Mouse (Mus musculus) T-helper 1 cell (primary cell): ENCODE results near the gene Pald1.

ENCODE experiments used
- in situ Hi-C: fragments of 300-600 bp; cut with MboI, MseI; formaldehyde crosslinking; loops from one replicate; pipeline ENCODE4 v1.15.1; 2025; ENCODE audit warnings: high pct_unique_total_duplicates

Gene Pald1

DNA sequence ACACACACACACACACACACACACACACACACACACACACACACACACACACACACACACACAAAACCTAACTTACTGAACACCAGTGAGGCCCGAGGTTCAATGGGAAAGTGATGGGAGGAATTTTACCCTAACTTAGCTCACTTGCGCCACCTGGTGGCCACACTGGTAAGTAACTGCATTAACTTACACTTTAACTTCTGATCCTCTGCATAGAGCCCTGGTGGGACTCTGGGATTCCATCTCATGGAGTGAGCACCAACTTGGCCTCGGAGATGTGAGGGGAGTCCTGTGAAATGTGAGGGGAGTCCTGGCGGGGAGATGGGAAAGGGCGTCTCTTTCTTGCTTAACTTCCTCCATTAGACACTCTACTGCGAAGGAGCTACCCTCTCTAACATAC, 47.2 kb downstream of the Pald1 start:
- in situ Hi-C loops = loop anchor here (5.0 kb wide), 1 partner anchor 59 kb away; no protein-coding TSS in a partner anchor

DNA sequence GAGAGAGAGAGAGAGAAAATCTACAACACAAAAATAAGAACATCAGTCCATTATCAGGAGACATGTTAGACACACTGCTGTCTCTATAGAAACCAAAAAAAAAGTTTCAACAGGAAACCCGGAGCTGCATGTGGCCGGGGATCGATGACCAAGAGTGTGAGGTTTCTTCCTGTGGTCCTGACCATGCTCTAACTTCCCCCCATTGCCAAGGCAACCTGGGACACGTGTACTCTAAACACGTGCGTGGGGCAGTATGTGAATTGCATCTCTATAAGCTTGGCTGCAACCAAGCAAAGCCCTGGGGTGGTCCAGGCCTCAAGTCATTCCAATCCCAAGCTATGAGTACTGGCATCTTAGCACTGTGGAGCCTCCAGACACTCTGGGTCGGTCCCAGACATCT, 48.8 kb downstream of the Pald1 start:
- in situ Hi-C loops = loop anchor here (5.0 kb wide), 1 partner anchor 137 kb away; no protein-coding TSS in a partner anchor

DNA sequence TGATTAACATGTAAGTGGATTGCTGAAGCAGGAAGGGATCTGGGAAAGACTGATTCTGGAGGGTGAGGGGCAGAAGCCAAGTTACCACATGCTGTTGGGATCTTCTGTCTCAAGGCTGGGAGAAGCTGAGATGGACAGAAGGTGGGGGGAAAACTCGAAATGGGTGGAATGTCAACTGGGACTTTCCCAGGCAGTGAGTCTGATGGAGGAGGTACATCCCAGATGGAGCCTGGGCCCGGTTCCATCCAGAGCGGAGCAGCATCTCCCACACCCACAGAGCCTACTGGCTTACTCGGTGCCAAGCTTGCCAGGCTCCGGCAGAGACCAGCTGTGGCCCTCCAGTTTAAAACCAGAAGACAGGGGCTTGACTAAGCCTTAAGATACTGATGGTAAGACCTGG, 52.3 kb downstream of the Pald1 start:
- in situ Hi-C loops = loop anchor here (5.0 kb wide), 1 partner anchor 134 kb away; no protein-coding TSS in a partner anchor

DNA sequence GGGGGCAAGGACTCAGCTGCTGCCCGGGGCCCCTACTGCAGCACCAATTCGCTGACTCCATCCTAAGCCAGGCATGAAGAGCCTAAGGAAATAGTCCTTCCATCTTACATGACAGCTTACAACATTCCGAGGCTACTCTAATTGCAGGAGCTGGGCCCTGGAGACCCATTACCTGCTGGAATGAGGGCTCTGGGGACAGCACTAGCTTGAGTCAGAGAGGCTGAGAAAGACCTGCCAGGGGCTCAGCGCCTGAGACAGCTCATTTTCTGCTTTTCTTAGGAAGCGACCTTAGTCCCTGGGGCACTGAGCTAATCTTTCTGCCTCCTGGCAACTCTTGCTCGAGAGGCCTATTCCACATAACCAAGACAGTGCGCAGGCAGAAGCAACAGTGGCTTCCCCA, 54.4 kb downstream of the Pald1 start:
- in situ Hi-C loops = no loop called here

DNA sequence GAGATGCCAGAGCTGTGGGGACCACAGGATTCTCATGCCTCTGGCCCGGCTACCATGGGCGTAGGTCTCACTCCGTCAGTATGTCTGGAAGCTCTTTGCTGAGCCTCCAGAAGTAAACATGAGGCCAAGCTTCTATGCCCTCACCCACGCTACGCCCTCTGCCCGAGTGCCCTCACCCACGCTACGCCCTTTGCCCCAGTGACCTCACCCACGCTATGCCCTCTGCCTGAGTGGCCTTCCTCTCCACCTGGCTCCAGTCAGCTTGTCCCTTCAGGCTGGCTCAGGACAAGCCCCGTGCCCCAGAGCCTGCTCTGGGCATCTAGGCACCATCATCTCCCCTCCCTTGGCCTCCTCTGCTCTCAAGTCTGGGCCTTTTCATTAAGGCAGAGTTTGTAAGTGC, 55.8 kb downstream of the Pald1 start:
- in situ Hi-C loops = no loop called here

DNA sequence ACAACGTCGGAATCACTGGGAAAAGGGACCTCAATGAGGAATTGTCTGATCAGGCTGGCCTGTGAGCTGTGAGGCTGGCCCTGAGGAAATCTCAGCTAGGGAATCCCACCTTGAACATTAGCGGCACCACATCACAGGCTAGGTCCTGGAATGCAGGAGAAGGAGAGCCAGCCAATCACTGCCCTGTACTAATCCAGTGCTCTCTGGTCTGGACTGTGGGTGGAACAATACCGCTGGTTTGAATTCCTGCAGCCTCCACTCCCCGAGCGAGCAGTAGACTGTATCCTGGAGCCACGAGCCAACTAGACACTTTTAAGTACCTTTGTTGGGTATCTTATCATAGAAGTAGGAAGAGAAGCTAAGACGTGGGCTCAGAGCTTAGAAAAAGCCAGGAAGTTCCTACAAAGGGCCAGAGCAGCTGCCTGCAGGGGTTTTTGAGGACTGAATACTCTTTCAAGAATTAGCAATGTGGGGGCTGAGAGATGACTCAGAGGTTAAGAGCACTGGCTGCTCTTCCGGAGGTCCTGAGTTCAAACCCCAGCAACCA, 57.5 kb downstream of the Pald1 start:
- in situ Hi-C loops = no loop called here

DNA sequence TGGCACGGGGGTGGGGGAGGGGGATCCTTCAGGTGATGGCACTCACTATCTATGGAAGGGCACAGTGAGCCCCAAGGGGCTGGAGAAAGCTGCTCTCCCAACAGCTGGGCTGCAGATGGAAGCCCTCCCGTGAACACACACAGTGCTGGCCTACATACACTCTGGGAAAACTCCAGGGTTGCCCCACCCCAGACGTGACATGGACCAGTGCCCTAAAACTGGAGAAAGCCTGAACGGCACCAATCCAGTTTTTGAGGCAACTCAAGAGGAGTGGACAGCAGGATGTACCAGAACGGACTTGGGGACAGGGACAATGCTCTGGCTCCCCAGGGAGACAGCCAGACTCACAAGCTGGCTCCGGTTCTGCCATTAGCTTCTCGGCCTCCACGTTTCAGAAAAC, 58.6 kb downstream of the Pald1 start:
- in situ Hi-C loops = no loop called here

DNA sequence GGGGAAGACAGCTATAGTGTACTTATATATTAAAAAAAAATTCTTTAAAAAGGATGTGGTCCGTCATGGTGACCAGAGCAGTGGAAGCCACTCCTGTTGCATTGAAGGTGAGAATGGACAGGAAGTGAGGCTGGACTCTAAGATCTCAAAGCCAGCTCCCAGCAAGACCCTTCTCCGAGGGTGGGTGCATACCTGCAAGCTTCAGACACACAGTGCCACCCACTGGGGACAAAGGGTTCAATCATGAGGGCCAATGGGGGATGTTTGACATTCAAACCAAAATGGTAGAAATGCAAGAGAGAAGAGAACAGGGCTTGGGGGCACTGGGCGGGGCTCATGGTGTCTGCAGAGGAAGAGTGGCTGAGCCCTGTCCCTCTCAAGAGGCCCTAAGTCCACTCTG, 64.8 kb downstream of the Pald1 start:
- in situ Hi-C loops = no loop called here

DNA sequence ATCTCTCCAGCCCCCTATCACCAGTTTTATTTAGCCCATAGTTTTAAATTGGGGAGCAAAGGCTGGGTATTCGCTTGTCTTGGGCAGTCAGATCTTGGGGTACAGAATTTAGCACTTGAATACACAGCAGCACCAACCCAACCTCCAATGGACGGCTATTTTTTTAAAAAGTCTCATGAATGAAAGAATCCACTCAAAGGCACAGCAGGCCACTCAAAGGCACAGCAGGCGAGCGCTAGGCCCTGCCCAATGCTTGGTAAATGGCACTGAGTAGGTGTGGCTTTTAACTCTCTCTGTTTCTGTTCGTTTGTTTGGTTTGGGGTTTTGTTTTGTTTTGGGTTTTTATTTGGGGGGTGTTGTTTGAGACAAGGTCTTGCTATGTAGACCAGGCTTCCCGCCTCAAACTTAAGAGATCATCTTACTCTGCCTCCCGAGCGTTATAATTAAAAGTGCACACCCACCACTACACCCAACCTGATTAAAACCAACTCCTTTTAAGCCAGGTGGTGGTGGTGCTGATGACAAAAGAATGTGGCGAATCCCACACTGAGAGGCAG, 67.9 kb downstream of the Pald1 start:
- in situ Hi-C loops = no loop called here

DNA sequence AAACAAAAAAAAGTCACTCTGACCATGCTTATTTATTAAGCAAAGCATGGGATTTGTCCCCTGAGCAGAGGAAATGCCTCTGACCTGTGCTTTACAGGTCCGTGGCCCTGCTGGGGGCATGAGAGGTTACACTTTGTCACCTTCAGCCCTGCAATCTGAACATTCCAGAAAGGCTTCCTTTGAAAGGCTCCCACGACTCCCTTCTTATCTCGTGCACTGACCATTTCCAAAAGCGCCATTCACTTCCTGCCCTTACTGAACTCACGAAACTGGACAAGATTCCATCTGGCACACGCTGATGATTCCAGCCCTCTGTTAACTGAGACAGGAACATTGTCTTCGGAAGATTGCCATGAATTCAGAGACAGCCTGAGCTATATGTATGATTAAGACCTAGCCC, 69.6 kb downstream of the Pald1 start:
- in situ Hi-C loops = no loop called here

DNA sequence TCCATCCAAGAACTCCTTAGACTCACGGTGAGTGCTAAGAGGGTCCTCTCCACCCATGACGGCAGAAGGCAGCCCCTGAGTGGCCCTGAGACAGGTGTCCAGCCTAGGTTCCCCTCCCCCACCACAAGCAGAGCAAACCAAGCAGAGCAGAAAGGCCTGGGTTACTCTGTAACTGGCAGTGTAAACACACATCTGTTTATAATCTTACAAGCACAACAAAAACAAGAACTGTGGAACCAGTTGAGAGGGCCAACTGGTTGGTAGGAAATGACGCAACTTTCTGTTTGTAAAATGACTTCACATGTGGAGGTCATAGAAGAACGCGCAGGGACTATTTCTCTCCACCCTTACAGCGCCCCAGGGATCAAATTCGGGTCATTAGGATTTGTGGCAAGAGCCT, 70.6 kb downstream of the Pald1 start:
- in situ Hi-C loops = no loop called here

DNA sequence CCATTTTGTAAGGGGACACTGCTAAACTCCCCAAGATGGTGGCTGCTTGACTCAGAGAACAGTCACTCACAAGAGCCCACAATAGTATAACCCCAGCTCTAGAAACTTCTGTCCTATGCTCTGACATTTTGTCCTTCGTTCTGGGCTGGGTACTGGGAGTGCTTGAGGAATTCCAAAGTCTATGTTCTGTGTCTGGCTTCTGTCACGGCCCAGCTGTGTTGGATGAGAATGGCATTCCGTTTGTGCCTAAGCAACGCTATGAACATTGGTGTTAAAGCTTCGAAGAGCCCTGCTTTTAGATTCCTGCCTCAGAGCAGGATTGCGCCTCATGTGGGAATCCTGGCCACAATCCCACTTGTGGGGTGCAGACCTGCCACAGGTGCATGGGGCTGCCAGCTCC, 71.2 kb downstream of the Pald1 start:
- in situ Hi-C loops = no loop called here

DNA sequence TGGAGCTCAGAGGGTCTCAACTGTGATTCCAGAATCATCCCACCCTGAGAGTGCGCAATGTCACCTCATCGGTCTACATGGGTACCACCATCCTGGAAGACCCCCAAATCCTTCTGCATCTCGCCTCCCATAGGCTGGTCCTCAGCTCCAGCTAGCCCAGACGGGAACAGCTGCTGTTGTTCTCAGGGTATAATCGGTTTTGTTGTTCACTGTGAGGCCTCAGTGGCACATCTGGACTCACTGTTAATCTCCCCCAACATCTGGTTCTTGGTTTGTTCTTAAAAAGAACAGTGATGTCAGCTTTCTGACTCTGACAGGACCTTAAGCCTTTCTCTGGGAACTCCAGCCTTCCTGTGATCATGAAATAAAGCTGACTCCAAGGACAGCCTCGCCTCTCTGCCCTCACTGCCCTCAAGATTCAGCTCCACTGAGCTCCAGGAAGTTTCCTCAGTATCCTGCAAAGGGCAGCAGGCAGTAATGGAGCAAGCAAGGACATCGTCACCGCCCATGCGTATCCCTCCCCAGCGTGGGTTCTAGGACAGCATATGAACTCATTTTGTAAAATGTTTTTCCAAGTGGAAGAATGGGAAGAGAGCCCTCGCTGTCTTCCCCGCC, 74.5 kb downstream of the Pald1 start:
- in situ Hi-C loops = no loop called here

DNA sequence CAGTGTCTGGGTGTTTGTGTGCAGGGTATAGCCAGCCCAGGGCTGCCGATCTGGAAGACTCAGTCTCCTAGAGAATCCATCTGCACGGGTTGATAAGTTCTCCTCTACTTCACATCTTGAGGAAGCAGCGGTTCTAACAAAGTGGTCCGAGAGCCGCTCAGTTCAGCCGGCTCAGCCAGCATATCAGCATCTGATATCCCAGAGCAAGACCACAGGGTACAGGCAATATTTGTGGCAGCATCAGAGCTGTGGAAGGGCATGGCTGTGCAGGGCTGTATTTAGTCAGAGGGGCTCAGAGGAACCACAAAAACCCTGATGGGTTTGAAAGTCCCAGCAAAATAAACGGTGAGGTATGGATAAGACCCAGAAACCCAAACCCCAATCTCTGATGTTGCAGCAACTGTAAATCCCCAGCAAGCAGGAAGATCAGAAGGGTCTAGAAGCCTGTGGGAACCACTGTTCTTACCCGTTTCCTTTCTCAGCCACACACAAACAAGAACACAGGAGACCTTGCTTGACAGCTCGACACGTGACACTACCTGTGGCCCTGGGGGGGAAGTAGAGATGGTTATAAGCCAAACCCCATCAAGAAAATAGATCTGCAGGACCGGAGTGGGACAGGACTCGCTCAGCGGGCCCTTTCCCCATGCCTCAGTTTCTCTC, 77.3 kb downstream of the Pald1 start:
- in situ Hi-C loops = no loop called here

DNA sequence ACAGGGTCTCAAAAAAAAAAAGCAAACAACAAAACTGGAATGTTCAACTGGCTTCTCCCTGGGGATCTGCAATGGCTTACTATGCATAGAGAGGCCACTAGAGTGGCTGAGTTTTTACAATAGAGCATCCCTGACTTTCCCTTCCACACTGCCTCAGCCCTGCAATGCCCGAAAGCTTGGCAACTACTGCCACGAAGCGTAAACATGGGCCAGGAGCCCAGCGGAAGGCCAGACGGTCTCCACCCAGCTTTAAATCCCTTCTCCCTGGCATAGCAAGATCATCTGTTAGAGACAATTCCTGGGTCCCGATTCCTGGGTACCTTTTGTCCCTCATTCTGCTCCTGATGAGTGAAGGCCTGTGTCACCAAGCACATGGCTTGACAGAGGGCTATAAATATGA, 79.3 kb downstream of the Pald1 start:
- in situ Hi-C loops = no loop called here

DNA sequence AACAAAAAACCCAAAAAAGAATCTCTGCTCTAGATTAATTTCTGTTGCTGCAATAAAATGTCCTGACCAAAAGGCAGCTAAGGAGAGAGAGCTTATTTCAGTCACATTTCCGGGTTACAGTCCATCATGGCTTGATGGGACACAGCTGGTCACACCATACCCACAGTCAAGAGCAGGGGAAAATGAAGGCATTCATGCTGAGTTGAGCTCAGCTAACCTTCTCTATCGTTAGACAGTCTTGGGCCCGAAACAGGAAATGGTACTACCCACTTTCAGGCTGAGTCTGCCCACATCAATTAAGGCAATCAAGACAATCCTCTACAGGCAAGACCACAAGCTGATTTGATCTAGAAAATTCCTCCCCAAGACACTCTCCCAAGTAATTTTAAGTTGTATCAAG, 82.3 kb downstream of the Pald1 start:
- in situ Hi-C loops = no loop called here

DNA sequence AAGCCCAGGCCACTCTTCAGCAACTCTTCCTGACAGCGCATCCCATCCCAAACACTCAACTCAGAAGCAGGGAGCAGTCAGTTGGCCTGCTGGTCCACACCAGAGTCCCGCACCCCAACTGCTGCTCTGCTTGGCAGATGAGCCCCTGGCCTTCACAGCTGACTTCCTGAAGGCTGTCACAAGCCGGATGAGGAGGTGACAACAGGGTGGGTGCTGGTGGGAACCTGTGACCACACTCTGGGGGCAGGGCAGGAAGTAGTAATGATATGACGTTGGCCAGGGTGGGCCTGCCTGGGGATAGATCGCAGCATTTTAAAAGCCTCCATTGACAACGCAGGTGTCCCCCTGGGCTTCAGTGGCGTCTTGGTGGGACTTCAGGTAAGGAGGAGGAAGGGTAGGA, 85.9 kb downstream of the Pald1 start, which contains the start of gene Prf1:
TSS of gene Prf1 (plus strand) at position 357 of the 400 bp plus-strand sequence.
- in situ Hi-C loops = no loop called here

DNA sequence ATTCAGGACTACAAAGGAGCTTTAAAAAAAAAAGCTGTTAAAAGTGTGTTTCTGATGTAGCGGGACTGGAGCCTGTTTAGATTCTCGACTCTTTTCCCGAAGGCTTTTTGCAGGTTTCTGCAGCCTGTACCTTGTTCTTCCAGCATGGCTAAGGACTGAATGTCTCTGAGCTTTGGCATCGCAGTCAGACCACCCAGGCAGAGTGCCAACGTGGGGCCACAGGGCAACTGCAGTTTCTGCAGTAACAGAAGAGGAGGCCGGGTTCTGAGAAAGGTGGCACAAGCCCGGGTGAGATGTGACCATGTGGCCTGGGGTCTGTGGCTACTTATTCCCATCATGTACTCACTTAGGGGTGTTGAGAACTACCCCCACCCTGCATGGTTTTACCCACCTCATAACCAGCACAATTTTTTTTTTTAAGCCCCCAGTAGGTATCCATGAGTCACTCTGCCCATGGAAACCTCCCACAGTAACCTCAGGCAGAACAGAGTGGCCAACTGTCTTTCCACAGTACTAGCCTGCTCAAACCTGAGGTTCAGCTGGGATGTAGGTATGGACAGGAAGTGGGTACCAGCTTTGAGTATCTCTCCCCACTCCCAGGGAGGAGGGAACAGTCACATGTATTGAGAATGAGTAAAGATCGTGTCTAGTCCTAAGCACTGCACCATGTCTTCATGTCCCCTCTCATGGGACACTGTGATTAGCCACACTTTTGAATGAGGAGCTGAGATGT, 86.5 kb downstream of the Pald1 start:
- in situ Hi-C loops = no loop called here

DNA sequence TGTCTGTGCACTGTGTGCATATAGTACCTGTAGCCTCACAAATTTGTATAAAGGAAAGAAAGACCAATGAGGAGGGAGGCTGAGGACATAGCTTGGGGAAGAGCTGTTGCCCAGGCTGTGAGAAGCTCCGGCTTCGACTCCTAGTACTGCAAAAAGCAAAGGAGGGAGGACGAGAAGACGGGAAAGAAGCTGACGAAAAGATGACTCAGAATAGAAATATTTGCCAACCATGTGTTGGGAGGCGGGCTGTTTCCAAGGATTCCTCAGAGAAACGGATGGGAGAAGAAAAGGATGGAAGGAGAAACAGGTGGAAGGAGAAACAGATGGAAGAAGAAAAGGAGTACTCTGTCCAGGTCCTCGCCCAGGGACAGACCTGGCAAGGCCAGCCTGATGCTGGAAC, 89.1 kb downstream of the Pald1 start:
- in situ Hi-C loops = no loop called here

DNA sequence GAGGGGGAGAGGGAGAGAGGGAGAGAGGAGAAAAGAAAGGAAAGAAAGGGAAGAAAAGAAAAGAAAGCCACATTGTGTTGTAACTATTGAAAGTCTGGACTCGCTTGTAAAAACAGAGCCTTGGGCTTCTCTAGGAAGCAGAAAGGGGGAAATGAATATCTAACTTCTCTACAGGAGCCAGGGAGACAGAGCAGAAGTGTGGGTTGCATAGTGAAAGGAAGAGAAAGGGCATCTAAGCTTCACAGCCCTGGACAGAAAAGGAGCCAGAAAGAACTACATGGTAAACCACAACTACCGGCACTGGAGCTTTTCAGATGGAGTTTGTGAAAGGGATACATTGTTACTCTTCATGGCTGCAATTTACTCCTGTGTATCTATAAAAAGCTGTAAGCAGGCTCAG, 92.9 kb downstream of the Pald1 start:
- in situ Hi-C loops = no loop called here

DNA sequence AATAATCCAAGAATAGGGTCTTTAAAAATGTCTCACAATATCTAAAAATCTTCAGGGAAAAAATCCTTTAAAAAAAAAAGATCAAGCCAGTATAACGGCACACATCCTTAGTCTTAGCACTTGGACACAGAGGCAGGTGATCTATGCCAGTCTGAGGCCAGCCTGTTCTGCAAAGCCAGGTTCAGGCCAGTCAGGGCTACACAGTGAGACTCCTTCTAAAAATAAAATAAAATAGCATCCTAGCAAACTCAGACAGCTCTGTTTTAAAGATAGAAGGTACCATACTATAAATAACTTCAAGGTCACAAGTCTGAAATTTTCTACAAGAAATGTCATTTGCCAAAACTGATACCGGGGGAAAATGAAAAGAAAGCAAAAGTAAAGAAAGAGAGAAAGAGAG, 93.3 kb downstream of the Pald1 start:
- in situ Hi-C loops = no loop called here

DNA sequence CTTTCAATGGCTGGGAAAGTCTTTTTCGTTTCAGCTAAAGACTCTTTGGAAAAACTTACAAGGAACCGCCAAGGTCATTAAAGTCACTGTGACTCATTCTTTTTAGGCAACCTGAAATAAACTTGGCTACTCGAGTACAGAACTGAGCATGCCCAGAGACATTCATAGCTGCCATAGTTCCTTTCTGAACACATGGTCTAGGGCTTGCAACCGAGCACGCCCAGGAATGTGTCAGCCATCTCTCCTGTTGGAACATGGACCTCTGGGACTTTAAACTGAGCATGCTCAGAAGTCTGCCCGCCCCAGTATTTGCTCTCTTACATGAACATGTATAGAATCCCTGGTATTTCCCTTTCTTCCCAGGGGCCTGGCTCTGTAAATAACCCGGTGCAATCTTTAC, 97.1 kb downstream of the Pald1 start:
- in situ Hi-C loops = no loop called here
